Mouse (Mus musculus) ES-Bruce4 (cell line): ENCODE measurements at regions not wholly inside any gene's neighbourhood (a gene's known extent, or its start where the extent isn't known, plus 50 kb on each side); places are given as distances from the start of the nearest gene placed in this dataset.

Source experiments
- CTCF ChIP-seq: IDR thresholded peaks from one replicate; pipeline ENCODE4 v1.8.1; 2011; ENCODE audit warnings: low read depth, low read length
- POLR2A ChIP-seq: IDR thresholded peaks from one replicate; pipeline ENCODE4 v1.8.1; 2011; ENCODE audit warnings: low read length; ENCODE audit not compliant: insufficient read depth

- TF ChIP-seq POLR2A, result no peak
- no peak for TF ChIP-seq CTCF
Measured at GRCm38 (mm10) chr10:100958371-100958770, 368.1 kb downstream of the 1700017N19Rik start.
